Mouse (Mus musculus): ENCODE measurements around the gene Lrrc32. TPM values are rescaled to one million over a fixed set of nuclear protein-coding genes. Genes with fewer than 3 reads are reported as not detected.

The Lrrc32 gene
- total RNA-seq, 2 experiments from 2014 or later, result 5.8 to 6.0 TPM

DNA sequence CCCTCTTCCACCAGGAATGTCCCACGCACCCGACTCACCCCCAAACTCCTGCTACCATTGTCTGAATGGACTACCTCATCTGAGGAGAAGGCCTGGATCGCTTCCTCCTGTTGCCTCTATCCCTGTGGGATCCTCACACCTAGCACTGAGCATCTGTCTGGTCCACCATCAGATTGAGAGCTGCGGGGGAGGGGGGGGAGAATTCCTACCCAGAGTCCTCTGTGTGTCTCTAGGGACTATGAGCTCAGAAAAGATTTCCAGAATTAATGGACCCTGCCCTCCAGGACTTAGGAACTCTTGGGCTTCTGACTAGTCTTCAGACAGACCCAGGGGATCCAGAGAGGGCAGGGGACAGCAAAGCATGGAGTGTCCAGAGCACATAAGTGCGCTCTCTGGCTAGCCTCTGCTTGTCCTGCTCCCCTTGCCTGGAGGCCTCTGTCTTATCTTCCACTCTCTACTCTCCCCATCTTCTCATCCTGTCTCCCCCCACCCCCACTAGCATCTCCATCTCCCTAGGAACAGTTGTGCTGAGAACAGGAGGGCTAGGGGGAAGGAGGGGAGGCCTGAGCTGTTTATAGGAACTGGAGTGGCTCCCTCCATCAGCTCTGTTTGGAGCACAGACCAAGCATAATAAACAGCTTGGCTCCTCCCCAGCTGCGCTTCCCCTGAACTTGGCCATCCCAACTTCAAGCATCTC, 15.0 kb downstream of the Lrrc32 start:
- intact Hi-C loops (cut with DNase I), result no loop called here

DNA sequence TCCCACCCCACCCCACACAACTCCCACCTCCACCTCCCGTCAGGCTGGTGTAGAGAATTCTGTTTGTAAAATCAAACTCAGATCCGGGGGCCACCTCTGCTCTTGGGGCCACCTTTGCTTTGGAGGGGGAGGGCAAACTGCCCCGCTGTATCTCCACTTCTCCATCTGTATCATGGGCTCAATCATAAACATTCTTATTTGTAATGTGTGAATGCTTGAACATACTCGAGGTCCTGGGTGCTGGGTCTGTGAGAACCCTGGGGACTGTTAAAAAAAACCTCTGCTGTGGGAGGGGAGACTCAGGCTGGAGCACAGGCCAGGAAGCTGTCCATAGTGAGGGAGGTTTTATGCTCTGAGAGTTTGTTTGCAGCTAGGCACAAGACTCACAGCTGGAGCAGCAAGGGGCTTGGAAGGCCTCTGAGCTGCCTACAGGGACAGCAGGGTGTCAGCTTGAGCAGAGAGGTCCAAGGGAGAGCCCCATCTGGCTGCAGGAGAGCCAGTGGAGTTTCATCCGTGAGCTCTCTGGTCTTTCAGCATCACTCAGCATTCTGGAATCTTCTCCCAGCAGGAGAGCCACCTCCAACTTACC, 15.7 kb downstream of the Lrrc32 start:
- intact Hi-C loops (cut with DNase I), result no loop called here
- DNase-seq (ENCODE audit: low spot score in 2 of 2), result peak in 1 of 2 experiments; percentile 26

More for the DNA sequence above, 15.0 kb downstream of the Lrrc32 start:
- no peak for DNase-seq (ENCODE audit: low spot score in 2 of 2)

DNA sequence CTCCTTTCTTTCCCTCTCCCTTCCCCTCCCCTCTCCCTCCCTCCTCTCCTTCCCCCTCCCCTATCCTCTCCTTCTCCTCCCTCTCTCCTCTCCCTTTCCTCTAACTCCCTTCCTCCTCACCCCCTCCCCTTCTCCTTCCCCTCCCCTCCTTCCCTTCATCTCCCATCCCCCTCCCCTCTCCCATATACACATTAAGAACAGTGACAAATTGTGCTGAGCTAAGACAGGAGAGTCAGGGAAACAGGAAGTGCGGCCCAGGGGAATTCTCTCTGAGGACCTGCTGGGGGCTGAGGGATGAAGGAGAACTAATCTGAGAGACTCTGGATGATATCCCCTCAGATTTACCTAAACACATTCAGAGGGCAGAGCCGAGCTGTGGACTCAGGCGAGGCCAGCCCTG, 16.6 kb downstream of the Lrrc32 start:
- no peak for DNase-seq (ENCODE audit: low spot score in 2 of 2)
- intact Hi-C loops (cut with DNase I), result no loop called here

DNA sequence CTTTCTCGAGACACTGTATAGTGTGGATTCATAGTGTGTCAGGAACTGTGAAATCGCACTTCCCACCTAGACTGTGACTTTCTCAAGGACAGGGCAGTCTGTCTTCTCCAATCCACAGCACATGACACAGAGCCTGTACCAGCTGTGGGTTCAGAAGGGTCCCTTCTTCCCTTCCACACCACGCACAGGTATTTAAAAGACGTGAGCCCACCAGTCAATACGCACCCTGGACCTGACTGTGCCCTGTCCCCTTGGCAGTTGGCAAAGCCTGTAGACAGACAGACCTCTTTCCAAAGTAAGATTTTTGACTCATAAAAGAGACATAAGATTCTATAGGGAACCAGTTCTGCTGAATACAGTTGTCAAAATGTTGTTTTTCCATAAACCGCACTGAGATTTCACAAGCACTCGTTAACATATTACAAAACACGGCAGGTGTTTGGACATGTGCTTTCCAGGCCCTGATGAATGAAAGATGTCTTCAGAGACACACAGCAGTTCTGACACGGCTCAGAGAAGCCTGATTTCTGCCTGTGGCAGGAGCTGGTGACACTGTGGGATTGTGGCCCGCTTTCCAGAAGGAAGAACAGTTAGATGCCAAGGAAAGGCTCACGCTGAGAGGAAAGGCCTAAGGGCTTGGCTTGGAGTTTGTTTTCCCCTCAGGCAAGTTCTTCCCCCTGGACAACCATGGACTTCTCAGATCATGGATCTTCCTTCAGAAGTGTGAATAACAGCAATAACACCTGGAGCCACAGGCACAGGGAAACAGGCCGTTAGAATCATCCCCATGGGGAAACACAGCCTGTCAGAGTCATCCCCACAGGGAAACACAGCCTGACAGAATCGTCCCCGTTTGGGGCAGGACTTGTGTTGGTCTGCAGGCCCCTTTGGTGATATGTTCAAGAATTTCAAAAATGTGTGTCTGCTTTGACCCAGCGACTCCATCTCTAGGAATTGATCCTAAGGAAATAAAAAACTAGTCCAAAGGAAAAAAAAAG, 22.2 kb downstream of the Lrrc32 start:
- DNase-seq (ENCODE audit: low spot score in 2 of 2), result no peak
- intact Hi-C loops (cut with DNase I), result no loop called here

DNA sequence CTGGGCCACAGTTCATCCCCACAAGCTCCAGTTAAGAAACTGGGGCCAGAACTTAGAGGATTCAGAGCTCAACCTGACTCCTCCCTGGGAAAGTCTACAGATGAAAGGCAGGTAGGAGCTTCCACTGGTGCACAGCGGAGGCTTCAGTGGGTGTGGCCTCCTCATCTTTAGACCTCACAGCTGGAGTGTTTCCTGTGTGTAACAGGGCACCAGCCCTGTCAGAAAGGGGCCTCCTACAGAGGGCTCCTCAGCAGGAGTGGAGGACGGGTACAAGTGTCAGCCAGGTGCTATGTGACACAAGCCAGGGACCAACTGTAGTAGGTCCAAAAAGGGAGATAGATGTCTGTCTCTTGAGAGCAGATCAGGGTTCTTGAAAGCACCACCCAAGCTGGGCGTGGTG, 24.2 kb downstream of the Lrrc32 start:
- intact Hi-C loops (cut with DNase I), result no loop called here
- DNase-seq (ENCODE audit: low spot score in 2 of 2), result no peak

DNA sequence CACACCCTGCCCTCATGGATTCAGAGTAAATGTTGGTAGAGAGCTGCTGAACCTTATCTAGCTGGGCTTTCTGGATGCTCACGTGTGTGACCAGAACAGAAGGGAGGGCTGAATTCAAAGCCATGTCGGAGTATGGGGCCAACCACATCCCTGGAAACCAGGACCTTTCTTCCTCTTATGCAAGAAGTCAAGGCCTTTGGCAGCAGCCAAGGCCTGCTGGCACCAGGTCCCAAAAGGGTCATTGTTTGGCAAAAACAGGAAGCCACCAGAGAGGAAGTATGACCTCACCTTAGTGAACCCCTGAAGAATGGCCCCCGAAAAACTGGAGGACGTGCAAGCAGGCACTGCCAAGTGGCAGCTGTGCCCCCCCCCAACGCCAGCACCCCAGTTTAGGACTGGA, 33.5 kb downstream of the Lrrc32 start:
- DNase-seq (ENCODE audit: low spot score in 2 of 2), result no peak
- intact Hi-C loops (cut with DNase I), result no loop called here

DNA sequence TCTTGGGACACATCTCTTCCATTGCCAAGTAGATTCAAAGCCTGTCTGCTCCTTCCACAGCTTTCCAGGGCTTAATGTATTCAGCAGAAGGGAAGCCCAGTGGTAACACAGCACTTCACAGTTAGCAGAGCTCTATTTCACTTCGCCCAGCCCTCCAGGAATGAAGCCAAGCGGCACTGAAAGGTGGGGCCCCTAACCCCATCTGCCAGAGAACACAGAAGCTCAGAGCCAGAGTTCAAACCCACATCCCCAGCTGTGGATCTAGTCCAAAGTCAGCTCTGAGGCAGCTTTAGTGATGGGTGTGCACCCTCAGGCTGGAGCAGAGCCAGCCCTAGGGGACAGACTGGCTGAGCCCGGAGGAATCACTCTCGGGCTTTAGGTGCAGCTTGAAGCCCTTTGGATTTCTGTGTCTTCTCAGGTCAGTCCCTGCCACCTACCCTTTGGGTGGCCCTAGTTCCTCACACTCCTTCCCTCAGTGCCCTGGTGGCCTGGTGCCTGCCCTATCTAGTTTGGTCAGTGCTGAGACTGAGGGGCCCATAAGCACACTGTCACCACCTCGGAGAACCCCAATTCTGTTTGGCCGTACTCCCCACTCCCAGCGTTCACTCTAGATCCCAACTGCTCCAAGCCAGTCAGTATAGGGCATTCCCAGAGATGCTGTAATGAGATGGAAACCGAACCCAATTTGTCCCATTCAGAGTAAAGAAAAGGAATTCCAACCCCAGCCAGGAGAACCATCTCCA, 34.2 kb downstream of the Lrrc32 start:
- intact Hi-C loops (cut with DNase I), result no loop called here
- no peak for DNase-seq (ENCODE audit: low spot score in 2 of 2)

DNA sequence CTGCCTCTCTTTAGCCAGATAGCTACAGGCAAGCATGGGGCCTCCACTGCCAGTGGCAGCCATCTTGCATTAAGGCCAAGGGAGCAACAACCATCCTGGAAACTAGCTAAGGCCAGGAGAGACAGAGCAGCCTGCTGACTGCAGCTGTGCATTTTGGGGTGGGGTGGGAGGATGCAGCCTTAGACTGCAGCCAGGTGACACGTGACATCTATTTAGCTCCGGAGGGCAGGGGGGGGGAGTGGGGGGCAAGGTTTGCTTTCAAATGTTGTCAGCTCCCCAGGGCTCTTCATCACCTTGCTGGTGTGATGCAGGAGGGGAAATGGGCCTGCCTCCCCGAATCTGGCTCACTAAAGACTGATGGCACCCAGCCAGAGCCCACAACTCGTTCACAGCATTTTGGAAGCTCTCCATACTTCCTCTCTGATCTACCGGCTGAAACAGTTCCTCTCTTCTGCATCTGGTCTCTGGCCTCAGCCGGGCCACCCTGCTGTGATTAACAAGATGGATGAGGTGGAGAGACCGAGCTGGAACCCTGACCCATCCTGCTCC, 34.8 kb downstream of the Lrrc32 start:
- intact Hi-C loops (cut with DNase I), result no loop called here
- DNase-seq (ENCODE audit: low spot score in 2 of 2), result no peak

DNA sequence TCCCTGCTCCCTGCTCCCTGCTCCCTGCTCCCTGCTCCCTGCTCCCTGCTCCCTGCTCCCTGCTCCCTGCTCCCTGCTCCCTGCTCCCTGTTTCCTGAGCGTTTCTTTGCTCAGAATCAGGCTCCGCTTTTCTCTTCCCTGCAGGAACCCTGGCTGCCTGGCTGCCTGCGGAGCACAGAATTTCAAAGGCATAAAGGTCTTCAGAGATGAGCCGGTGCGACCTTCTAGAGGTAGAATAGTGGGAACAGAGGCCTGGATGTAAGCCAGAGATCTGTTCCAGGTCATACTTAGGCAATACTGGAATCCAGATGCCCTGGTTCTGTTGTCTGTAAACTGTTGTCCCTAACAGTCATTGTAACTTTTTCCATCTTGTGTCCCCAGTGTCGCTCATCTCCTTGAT, 35.3 kb downstream of the Lrrc32 start:
- intact Hi-C loops (cut with DNase I), result no loop called here
- no peak for DNase-seq (ENCODE audit: low spot score in 2 of 2)

DNA sequence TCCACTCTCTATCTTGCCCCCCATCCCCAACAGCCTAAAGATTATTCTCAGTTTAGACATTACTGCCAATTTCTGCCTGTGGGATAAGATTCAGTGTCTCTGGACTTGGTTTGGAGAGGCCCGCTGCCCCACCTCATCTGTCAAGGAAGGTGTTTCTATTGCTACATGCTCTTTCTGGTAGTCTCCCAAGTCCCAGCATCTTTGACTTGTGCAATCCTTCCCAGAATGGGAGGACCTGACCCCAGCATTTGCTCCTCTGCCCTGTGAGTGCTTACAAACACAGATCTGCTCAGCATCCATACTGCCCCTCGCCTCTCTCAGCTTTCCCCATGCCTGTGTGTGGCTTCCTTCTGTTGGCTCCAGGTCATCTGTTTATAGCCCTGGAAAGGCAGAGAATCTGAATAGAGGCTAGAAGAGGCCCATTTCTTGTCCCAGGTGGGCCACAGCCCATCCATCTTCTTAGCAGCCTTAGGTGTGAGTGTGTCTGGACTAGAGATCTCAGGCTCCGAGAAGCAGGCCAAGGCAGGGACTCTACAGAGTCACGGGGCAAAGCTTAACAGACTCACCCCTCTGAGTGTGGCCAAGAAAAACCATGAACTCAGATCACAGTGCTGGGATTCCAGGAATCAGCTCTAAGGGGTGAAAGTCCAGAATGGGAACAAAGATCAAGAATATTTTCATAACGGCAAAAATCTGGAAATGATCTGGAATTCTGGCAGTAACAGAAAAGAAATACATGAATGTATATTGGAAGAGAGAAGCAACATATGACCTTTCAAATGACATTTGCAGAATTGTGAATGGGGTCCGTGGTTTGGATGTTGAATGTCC, 36.0 kb downstream of the Lrrc32 start:
- intact Hi-C loops (cut with DNase I), result no loop called here

DNA sequence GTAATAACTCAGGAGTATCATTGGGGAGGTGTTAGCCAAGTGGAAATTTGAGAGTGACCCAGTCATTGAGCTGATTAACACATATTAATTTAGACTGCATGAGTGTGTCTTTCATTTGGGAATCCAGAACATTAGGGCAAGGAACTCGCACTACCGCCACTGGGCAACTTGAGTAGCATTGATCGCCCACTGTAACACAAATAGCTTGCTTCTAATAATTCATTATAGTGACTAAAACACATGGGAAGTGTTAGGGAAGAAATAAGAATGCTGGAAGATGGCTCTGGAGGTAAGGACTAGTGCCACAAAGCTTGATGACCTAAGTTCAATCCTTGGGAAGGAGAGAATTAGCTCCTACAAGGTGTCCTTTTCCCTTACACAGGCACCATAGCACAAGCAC, 38.0 kb downstream of the Lrrc32 start:
- no peak for DNase-seq (ENCODE audit: low spot score in 2 of 2)
- intact Hi-C loops (cut with DNase I), result no loop called here

More for the DNA sequence above, 36.0 kb downstream of the Lrrc32 start:
- no peak for DNase-seq (ENCODE audit: low spot score in 2 of 2)

DNA sequence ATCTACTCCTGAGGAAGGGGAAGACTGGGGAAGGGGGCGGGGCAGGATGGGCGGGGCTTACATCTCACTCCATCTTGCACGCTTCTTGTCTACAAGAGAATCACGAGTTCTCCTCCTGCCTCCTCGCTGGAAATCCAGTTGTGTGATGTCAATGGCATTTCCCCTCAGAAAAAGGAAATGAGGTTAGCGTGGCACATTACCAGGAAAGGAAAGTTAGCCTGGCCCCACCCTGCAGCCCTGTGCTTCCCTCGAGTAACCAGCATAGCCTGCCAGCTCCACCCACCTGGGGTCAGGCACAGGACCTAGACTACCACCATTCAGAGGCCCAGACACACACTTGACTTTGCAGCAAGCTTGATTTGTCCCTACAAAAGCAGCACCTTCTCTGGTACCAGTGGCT, 42.5 kb downstream of the Lrrc32 start:
- intact Hi-C loops (cut with DNase I), result no loop called here

DNA sequence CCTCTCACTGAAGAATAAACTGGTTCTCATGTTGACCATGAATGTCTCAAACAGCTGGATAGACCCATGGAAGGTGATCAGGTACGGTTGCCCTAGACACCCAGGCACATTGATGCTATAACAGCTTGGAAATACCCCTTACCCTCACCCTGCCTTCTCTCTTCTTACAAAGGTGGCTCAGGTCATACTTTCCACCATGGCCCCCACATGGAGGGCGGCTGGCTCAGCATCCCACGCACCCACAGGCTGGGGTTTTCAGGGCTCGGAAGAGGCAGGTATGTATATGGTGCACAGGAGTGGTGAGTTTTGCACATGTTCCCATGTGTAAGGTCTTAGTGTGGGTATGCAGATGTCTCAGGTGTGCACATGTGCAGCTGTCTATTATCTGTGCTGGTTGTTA, 43.9 kb downstream of the Lrrc32 start:
- intact Hi-C loops (cut with DNase I), result no loop called here
- no peak for DNase-seq (ENCODE audit: low spot score in 2 of 2)

More for the DNA sequence above, 42.5 kb downstream of the Lrrc32 start:
- DNase-seq (ENCODE audit: low spot score in 2 of 2), result no peak

DNA sequence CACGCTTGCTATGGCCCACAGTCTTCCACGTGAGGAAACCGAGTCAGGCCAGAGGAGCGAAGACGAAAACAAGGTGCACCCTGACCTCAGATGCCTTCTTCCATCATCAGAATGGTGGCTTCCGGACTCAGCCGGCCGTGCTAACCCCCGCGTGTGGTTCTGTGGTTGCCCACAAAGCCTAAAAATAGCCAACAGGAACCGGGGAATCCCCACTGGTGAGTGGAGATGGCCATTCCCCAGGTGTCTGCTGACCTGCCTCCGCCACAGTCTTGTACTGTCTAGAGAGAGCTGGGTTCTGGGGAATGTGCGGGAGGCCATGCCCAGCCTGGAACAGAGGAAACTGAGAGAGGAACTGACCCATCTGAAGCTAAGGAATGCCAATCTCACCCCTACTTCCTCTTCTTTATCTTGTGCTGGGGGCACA, 45.4 kb downstream of the Lrrc32 start:
- DNase-seq (ENCODE audit: low spot score in 2 of 2), result no peak
- intact Hi-C loops (cut with DNase I), result no loop called here

DNA sequence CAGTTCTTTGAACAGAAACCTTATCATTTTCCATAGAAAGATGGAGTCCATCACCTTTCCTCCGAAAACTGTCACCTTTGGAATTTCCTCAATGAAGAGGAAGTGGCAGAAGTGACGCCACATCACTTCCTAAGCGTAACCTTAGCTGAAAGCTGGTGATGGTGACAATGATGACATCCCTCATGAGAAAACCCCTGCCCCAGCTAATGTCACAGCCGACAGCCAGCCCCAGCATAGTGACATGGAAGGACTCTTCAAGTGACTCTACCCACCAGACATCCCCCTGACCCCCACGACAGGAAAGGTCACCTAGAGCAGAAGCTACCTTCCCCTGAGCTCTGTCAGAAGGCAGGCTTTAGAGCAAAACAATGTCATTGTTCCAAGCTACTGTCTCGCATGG, 46.1 kb downstream of the Lrrc32 start:
- DNase-seq (ENCODE audit: low spot score in 2 of 2), result no peak
- intact Hi-C loops (cut with DNase I), result no loop called here

DNA sequence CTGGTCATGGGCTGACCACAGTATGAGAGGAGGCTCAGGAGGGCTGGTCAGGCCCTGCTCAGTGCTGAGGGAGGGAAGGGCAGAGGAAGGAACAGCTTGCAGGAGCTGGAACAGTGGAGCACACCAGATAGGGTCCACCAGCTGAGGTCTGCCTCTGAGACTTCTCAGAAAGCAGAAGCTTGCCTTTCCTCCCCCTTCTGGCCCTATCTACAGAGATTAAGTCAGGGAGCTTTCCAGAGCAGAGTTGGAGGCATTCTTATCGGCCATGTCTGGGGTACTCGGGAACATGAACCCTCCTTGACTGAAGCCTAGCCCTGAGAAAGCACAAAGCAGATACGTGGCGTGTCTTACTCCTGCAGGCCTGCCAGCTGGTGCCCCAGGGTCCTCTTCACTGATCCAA, 46.8 kb downstream of the Lrrc32 start:
- no peak for DNase-seq (ENCODE audit: low spot score in 2 of 2)
- intact Hi-C loops (cut with DNase I), result no loop called here

DNA sequence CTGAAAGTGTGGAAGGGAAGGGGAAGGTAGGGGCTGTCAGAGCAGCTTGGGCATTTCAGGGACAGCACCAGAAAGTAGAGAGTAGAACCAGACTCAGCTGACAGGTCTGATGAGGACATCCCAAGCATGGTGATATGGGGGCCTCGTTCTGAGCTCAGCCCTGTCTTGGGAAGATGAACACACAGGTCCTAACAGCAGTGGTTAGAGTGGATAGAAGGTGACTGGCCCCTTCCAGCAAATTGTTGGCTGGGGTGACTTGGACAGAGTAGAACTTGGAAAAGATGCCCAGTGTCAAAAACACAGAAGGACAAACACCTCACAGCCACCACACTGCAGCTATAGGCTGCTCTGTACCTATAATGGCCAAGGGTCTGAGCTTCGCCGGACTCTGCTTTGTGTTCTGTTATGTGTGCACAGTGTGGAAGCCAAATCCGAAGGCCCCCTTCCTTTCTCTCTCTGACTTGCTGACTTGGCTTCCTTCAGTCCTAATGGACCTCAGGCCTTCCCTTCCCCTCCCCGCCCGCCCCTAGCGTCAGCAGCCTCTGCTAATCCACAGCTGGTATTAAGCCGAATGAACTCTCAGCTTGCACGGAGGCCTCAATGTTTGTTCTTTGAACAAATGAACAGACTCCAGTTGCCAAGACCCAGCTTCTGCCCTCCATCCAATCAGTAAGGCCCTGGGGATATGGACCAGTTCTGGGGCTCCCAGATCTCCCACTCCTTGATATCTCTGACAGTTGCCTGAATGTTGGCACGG, 48.3 kb downstream of the Lrrc32 start:
- no peak for DNase-seq (ENCODE audit: low spot score in 2 of 2)
- intact Hi-C loops (cut with DNase I), result no loop called here

DNA sequence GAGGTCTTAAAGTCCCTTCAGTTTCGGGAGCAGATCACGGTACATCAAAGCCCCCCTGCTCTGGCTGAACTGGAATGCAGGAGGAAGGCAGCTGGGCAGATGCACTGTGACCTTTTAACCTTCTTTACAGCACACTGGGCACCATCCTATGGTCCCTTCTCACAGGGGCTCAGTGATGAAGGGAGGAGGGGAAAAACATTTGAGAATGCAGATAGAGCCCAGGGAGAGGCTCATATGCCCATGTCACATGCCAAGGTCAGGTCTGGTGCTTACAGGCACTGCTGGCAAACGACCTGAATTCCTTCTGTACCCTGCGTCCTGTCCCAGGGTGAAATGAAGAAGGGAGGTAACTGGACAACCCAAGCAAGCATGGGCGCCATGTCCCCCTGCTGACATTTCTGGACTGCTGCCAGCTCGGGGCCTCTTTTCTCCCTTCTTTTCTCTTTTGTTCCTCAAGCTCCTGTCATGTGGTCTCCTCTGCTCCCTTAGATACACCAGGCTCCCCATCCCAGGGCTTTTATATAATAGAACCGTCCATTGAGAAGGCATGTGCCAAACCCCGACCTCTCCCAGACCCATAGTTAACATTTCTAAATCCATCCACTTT, 49.0 kb downstream of the Lrrc32 start:
- no peak for DNase-seq (ENCODE audit: low spot score in 2 of 2)
- intact Hi-C loops (cut with DNase I), result no loop called here

Data from left cerebral cortex, postnatal 36 days (tissue).